Mouse (Mus musculus): ENCODE data around the gene Olfr508. TPM values are rescaled to one million over a fixed set of nuclear protein-coding genes. Genes with fewer than 3 reads are reported as not detected.

The Olfr508 gene
- not detected for polyA plus RNA-seq (2014; fragmentation: Illumina TruSeq; extraction: RNeasy Lipid Tissue Mini Kit (QIAGEN cat#74804); ENCODE audit: low read depth, low replicate concordance)

GRCm38 (mm10) chr7:108629694-108630093 lies at the start of gene Olfr508:
TSS of gene Olfr508 (plus strand) at chr7:108629994.

GRCm38 (mm10) chr7:108610487-108610886 lies 19.3 kb upstream of the Olfr508 start, which contains the start of gene Olfr506:
TSS of gene Olfr506 (plus strand) at chr7:108610787.

GRCm38 (mm10) chr7:108621514-108621913 lies 8.3 kb upstream of the Olfr508 start, which contains the start of gene Olfr507:
TSS of gene Olfr507 (plus strand) at chr7:108621814.

GRCm38 (mm10) chr7:108651806-108652205 lies 22.0 kb downstream of the Olfr508 start, which contains the start of gene Olfr509:
TSS of gene Olfr509 (minus strand) at chr7:108651906.

GRCm38 (mm10) chr7:108666118-108666517 lies 36.3 kb downstream of the Olfr508 start, which contains the start of gene Olfr510:
TSS of gene Olfr510 (plus strand) at chr7:108666418.

Other genes with a start within 250 kb of the Olfr508 start
- not detected for gene Olfr495, start 236.8 kb upstream of the Olfr508 start, polyA plus RNA-seq (2014; fragmentation: Illumina TruSeq; extraction: RNeasy Lipid Tissue Mini Kit (QIAGEN cat#74804); ENCODE audit: low read depth, low replicate concordance)
- not detected for gene Olfr497, start 209.6 kb upstream of the Olfr508 start, polyA plus RNA-seq (2014; fragmentation: Illumina TruSeq; extraction: RNeasy Lipid Tissue Mini Kit (QIAGEN cat#74804); ENCODE audit: low read depth, low replicate concordance)
- not detected for gene Olfr498, start 164.7 kb upstream of the Olfr508 start, polyA plus RNA-seq (2014; fragmentation: Illumina TruSeq; extraction: RNeasy Lipid Tissue Mini Kit (QIAGEN cat#74804); ENCODE audit: low read depth, low replicate concordance)
- not detected for gene Olfr502, start 104.9 kb upstream of the Olfr508 start, polyA plus RNA-seq (2014; fragmentation: Illumina TruSeq; extraction: RNeasy Lipid Tissue Mini Kit (QIAGEN cat#74804); ENCODE audit: low read depth, low replicate concordance)
- gene Olfr503, start 85.5 kb upstream of the Olfr508 start, polyA plus RNA-seq (2014; fragmentation: Illumina TruSeq; extraction: RNeasy Lipid Tissue Mini Kit (QIAGEN cat#74804); ENCODE audit: low read depth, low replicate concordance) = not detected
- gene Olfr504, start 64.2 kb upstream of the Olfr508 start, polyA plus RNA-seq (2014; fragmentation: Illumina TruSeq; extraction: RNeasy Lipid Tissue Mini Kit (QIAGEN cat#74804); ENCODE audit: low read depth, low replicate concordance) = not detected
- not detected for gene Olfr506, start 19.2 kb upstream of the Olfr508 start, polyA plus RNA-seq (2014; fragmentation: Illumina TruSeq; extraction: RNeasy Lipid Tissue Mini Kit (QIAGEN cat#74804); ENCODE audit: low read depth, low replicate concordance)
- not detected for gene Olfr507, start 8.2 kb upstream of the Olfr508 start, polyA plus RNA-seq (2014; fragmentation: Illumina TruSeq; extraction: RNeasy Lipid Tissue Mini Kit (QIAGEN cat#74804); ENCODE audit: low read depth, low replicate concordance)
- not detected for gene Olfr509, start 21.9 kb downstream of the Olfr508 start, polyA plus RNA-seq (2014; fragmentation: Illumina TruSeq; extraction: RNeasy Lipid Tissue Mini Kit (QIAGEN cat#74804); ENCODE audit: low read depth, low replicate concordance)
- gene Olfr510, start 36.4 kb downstream of the Olfr508 start, polyA plus RNA-seq (2014; fragmentation: Illumina TruSeq; extraction: RNeasy Lipid Tissue Mini Kit (QIAGEN cat#74804); ENCODE audit: low read depth, low replicate concordance) = not detected
- not detected for gene Olfr512, start 83.3 kb downstream of the Olfr508 start, polyA plus RNA-seq (2014; fragmentation: Illumina TruSeq; extraction: RNeasy Lipid Tissue Mini Kit (QIAGEN cat#74804); ENCODE audit: low read depth, low replicate concordance)
- gene Olfr513, start 121.0 kb downstream of the Olfr508 start, polyA plus RNA-seq (2014; fragmentation: Illumina TruSeq; extraction: RNeasy Lipid Tissue Mini Kit (QIAGEN cat#74804); ENCODE audit: low read depth, low replicate concordance) = not detected
- gene Olfr514, start 196.0 kb downstream of the Olfr508 start, polyA plus RNA-seq (2014; fragmentation: Illumina TruSeq; extraction: RNeasy Lipid Tissue Mini Kit (QIAGEN cat#74804); ENCODE audit: low read depth, low replicate concordance) = not detected
- gene Olfr516, start 220.5 kb downstream of the Olfr508 start, polyA plus RNA-seq (2014; fragmentation: Illumina TruSeq; extraction: RNeasy Lipid Tissue Mini Kit (QIAGEN cat#74804); ENCODE audit: low read depth, low replicate concordance) = not detected
- not detected for gene Olfr517, start 242.4 kb downstream of the Olfr508 start, polyA plus RNA-seq (2014; fragmentation: Illumina TruSeq; extraction: RNeasy Lipid Tissue Mini Kit (QIAGEN cat#74804); ENCODE audit: low read depth, low replicate concordance)